Mouse (Mus musculus) embryo, embryonic 9.5 days (tissue): ENCODE measurements around the gene Ankrd35.
"Not testable (repeated sequence)": the region's sequence is repeated elsewhere in the genome, so short reads cannot be mapped to it uniquely, and the experiment has no call there.

ENCODE experiments used
- DNase-seq: peaks from one replicate; pipeline ENCODE4 v3.0.0-alpha.2; 2017; ENCODE audit errors: extremely low spot score

Ankrd35 gene

DNA sequence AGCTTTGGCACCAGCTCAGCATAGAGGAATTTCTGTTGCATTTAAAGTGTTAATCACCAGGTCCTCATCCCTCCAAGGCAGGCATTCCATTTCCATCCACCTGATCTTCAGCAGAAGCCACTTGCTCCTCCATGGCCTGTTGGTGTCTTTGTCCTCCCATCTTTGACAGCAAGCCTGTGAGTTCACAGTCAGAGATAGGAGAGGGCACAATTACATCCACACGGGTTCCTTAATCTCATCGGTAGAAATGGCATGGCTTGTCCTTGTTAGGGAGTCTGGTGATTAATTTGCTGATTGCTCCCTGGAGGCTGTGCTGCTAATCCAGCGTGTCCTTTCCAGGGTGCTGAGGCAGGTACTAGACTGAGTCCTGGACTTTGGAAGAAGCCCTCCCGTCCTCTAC is 3.6 kb downstream of the Ankrd35 start:
- no peak for DNase-seq

DNA sequence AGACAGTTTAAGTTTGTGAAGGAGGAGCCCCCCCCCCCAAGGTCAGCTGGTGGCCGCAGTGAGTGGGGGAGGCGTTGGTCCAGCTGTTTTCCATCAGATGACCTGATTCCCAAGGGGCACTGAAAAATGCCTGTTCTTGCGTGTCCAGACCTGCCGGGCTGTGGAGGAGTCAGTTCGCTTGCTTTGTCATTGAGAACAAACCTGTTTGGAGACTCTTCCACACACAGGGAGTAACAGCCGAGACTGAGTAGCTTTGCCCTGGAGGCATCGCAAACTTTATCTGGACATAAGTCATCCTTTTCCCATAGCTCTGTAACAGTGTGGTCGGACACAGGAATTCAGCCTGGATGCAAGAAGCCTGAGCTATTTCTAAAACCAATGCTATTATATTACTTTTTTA is 4.5 kb downstream of the Ankrd35 start:
- peak; percentile 40 for DNase-seq

DNA sequence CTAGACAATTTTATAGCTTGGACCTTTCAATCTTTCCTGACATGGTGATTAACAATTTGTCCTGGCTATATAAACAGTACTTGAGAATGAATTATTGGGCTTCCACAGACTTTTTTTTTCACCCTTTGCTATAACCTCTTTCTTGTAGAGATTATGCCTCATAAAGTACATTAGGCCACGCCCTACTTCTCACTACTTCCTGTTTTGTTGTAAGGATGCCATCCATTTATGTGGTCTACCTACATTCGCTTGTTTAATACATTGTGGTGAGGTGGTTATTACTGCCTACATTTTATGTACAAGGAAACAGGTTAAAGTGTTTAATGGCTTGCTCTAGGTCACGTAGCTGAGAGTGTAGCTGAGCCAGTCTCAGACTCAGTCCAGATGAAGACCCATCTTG is 5.2 kb downstream of the Ankrd35 start:
- no peak for DNase-seq

DNA sequence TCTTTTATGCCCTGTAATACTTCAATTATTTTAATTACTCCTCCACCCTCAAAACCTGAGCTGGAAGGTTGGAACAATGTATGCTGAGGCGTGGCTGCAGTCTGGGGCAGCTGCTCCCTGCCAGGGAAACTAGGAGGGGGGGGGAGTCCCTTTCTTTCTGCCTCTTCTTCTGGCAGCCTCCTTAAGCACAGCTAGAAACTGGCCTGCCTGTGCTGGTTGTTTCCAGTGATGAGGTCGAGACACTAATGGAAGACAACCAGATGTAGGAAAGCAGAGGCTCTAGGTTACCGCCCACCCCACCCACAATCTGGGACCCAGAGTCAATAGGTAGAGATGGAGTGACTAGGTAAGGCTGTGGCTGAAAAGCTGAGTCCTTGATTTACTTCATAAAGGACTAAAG is 5.8 kb downstream of the Ankrd35 start:
- no peak for DNase-seq

DNA sequence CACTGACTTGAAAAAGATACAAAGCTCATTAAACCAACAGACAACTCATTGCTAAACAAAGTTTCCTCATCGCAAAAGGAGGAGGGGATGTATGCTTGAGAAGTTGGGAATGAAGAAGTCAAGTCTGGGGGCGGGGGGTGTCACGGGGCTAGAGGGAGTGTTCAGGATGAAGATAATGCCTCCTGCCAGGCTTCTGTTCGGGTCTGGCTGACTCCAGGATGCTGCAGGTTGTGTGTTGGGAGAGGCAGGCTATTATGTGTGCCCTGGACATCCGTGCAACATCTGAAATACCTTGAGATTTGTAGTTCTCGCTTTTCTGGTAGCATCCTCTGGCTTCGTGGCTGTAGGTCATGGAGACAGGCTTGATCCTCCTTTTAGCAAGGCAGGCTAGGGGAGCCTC is 8.5 kb downstream of the Ankrd35 start:
- DNase-seq = no peak

DNA sequence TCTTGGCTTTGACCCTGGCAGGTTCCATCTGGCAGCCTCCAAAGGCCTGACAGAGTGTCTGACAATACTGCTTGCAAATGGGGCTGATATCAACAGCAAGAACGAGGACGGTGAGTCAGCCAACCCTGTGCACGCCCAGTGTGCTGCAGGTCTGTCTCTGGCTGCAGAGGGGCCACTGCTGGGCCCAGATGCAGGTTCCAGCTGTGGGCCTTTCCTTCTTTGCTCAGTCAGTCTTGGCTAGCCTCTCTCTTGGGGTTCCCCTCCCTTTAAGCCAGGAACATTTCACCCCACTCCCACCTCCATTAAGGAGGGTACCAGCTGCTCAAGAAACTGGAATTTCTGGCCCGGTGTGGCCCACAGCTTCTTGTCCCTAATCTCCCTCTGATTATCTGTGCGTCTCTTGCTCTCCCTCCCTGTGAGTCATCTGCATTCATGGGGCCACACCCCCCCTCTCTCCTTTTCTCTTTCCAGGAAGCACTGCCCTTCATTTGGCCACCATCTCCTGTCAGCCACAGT is 9.3 kb downstream of the Ankrd35 start:
- no peak for DNase-seq

DNA sequence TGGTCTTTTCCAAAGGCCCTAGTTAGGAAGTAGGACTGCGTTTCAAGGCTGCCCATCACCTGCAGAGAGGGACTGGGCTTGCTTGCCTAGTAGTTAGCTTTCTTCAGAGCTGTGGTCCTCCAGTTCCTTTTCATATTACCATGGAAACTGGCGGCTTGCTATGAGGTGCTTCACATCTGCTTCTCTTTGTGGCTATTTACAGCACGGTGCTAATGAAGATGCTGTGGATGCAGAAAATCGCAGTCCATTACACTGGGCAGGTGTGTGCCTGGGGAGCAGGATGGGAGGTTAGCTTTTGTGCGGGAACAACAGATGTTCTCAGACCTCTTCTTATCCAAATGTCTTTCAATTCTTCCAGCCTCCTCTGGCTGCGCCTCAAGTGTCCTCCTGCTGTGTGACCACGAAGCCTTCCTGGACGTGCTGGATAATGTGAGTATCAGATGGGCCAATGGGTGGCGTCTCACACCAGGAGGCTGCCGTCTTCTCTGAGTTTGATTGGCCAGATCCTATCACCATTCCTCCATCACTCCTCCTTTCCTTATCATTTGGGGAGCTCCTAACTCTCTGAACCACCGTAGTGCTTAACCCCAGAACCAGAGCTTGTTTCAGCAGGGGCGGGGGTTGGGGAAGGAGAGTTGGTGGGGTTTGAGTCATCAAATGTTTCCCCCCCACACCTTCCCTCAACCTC is 10.5 kb downstream of the Ankrd35 start:
- DNase-seq = no peak

DNA sequence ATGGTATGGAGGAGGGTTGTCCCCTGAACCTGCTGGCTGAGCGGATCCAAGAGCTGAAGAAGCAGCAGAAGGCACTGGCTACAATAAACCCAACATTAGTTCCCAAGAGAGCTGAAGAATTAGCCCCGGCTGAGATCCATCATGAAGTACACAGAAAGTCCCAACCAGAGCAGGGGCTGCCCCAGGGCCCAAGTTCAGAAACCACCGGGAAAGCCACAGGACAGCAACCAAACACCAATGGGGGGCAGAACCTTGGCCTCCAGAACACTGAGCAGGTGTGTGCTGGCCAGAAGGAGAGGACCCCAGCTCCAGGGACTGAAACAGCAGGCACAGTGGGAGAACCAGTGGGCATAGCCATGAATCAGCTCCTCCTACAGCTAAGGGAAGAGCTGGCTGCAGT is 13.6 kb downstream of the Ankrd35 start:
- no peak for DNase-seq

DNA sequence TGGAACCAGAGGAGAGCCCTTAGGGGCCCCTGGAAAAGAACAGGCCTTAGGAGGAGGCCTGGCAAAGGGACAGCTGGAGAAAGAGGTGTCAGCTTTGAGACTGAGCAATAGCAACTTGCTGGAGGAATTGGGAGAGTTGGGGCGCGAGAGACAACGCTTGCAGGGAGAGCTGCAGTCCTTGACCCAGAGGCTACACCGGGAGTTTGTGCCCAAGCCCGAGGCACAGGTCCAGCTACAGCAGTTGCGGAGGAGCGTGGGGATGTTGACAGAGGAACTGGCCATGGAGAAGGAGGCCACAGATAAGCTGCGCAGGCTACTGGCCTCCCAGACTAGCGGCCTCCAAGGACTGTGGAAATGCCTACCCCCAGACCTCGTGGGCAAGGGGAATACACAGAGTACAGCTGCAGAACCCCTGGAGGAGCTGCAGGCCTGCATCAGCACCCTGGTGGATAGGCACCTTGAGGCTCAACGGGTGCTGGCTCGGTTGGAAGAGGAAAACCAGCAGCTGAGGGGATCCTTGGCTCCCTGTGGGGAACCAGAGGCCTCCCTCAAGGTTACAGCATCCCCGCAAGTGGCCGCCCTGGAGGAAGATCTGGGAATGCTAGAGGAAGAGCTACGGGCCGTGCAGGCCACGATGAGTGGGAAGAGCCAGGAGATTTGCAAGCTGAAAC is 14.4 kb downstream of the Ankrd35 start:
- no peak for DNase-seq

DNA sequence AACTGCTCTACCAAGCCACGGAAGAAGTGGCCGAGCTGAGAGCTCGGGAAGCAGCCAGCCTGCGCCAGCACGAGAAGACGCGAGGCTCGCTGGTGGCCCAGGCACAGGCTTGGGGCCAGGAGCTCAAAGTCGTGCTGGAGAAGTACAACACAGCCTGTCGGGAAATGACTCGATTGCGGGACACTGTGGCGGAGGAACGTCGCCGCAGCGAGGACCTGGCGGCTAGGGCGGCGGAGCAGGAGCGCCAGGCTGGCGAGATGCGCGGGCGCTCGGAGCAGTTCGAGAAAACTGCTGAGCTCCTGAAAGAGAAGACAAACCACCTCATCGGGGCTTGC is 14.9 kb downstream of the Ankrd35 start:
- DNase-seq = no peak

DNA sequence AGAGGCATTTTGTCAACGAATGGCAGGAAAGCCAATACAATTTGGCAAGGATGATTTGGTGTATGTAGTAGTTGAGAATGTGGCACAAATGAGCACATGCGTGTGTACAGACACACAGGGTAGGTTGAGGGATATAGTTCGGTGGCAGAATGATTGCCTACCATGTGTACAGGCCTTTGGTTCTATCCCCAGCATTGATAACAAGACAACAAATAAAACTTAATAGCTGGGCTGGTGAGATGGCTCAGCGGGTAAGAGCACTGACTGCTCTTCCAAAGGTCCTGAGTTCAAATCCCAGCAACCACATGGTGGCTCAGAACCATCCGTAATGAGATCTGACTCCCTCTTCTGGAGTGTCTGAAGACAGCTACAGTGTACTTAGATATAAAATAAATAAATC is 16.1 kb downstream of the Ankrd35 start:
- DNase-seq = not testable (repeated sequence)

DNA sequence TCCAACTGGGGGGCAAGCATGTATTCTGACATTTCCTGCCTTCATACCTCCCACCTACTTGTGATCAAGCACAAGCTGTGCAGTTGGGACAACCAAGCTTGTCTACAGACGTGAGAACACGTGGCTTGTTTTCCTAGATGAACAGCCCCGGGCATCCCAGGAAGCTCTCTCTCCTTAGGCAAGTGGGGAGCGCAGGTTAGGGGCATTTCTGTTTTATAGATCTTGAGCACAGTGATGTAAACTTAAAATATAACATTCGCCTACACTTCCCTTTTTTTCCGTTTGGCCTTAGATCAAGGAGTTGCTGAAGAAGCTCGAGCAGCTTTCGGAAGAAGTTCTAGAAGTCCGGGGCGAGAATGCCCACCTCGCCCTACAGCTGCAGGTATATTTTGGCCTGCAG is 18.9 kb downstream of the Ankrd35 start:
- no peak for DNase-seq

DNA sequence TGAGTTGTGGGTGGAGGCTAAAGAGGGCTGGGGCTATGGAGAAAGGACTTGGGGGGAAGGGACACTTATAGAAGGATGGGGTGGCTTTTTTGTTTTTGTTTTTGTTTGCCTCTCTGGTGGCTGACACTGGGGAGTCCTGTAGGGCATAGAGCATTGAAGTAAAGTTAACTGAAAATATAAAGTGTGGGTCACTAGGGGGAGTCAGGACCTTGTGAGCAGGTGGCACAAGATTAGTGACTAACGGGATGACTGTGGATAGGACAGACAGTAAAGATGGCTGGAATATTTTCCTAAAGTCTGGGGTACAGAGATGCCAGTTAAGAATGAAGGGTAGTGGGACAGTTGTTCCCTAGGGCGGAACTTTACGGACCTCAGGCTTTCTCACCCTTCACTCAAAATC is 20.4 kb downstream of the Ankrd35 start:
- DNase-seq = no peak

DNA sequence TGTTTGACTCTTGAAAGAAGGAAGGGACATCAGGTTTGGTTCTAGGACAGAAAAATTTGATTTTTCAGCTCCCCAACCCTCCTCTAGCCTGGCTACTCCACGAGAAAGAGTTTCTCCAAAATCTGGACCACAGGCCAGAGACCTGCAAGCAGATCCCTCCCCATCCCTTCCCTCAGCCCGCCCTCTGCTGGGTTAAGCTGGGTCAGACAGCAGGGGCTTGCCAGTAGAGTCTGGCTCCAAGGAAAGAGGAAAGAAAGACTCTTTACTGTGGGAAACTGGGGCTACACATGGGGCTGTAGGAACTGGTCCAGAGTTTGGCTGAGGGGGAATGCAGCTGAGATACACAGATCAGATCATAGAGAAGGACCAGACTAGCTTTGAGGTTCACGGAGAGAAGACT is 22.6 kb downstream of the Ankrd35 start:
- peak; percentile 57 for DNase-seq

DNA sequence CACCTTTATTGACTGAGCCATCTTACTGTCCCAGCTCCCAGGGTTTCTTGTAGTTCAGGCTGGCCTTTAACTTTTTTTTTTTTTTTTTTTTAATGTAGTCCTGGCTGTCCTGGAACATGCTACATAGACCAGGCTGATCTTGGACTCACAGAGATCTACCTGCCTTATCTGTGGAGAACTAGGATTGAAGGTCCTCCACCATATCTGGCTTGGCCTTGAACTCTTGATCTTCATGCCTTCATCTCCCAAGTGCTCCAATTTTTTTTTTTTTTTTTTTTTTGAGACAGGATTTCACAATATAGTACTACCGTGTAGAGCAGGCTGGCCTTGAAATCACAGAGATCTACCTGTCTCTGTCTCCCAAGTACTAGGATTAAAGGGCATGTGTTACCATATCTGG is 23.6 kb downstream of the Ankrd35 start:
- DNase-seq = no peak

DNA sequence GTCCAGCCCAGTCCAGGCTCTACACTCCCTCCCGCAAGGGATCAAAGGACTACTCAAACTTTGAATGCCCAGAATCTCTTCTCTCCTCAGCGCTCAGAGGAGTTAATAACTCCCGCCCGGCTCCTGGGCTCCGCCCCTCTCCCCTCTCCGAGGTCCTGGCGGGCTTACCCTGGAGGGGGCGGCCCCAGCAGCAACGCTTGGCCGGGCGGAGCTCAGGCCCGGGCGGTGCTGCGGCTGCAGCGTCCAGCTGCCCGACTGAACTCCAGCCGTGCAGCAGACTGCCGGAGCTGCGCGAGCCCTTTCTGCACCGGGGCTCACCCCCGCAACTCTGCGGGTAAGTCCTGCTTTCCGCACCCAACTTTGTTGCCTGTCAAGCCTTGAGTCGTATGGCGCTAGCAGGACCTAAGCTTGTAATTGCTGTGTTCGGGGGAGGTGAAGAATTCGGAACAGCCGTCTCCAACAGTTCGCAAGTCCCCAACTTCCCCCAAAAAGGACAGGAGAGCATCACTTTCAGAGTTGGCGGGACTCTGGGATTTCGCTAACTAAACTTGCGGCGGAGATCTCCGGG is 26.4 kb downstream of the Ankrd35 start, which contains the start of gene Pias3:
Gene Pias3, plus strand, starts transcription at position 187 of the 568 bp plus-strand sequence.
- peak; percentile 84 for DNase-seq

DNA sequence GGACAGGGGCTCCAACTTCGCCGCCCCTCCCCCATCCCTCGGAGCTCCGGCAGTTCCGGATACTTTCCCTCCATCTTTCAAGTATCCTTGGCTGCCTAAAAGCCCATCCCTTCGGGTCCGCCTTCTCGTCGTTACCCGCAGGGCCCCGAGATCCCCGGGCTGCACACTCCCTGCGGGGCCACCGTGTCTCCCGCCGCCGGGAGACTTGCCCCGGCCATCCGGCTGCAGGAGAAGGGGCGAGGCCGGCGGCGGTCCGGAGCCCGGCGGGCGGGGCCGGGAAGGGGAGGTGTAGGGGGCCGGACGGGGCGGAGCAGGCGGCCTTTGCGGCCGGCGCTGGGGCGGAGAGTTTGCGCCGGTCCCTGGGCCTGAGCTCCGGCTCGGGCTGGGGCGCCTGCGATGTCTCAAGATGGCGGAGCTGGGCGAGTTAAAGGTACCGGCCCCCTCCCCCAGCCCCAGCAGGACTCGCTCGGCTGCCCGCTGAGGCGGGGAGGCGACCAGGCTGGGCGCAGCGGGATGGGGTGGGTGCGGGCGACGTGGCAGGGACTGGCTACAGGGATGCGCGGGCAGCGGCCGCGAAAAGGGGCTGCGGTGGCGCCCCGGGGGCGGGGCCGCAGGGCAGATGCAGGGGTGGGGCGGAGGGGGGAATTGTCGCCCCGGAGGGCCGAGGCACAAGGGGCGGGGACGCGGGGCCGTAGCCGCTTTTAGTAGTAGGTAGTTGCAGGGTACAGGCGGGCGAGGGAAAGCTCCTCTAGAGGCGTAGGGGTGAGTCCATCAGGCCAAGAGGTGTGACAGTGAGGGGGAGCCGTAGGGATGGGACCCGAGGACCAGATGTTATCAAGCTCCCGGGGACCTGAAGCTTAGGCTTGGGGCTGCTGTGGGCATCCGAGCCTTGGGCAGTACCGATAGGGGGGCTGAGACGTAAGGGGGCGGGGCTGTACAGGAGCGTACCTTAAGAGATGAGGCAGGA is 27.1 kb downstream of the Ankrd35 start:
- DNase-seq = peak; percentile 95

DNA sequence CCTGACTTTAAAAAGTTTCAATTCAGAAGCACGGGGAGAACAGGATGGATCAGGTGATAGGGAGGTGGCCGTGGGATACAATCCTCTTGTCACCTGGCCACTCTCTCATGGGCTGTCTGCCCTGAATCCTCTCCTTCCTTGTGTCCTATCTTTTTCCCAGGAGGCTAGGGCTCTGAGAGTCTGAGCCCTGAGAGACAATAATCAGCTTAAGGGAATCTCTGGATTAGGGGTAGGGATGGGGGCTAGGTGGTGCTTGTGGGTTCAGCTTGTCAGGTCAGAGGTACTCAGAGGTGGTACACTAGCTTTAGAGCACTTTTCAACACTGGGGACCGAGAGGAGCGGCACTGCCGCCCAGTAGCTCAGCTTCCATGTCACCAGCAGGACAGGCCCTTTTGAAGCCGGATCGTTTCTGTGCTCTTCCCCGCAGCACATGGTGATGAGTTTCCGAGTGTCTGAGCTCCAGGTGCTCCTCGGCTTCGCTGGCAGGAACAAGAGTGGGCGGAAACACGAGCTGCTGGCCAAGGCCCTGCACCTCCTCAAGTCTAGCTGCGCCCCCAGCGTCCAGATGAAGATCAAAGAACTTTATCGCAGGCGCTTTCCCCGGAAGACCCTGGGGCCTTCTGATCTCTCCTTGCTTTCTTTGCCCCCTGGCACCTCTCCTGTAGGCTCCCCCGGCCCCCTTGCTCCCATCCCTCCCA is 29.2 kb downstream of the Ankrd35 start:
- no peak for DNase-seq

DNA sequence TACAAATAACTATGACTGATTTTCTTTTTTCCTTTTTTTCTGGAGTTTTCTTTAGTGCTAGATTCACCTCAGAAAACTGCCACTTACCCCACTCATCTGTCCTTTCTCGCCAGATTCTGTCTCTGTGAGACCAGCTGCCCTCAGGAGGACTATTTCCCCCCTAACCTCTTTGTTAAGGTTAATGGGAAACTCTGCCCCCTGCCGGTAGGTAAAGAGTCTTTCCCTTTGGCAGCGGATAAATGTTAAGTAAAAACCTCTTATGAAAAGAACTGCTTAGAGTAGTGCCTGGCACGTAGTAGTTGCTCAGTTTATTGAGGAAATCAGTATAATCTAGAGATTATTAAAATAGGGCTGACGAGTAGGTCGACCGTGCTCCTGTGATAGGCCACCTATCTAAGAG is 30.4 kb downstream of the Ankrd35 start:
- no peak for DNase-seq

DNA sequence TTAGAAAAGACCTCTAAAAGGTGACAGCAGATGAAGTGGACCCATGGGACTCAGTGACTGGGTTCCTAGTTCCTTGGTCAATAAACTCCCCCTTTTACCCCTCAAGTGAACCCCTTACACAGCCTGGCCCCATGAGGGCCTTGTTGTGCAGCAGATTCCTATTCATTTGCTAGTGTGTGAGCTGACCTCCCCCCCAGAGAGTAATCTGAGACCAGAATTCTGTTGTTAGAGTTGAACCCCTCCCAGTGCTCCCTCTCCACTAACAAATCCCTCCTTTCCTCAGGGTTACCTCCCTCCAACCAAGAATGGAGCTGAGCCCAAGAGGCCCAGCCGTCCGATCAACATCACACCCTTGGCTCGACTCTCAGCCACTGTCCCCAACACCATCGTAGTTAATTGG is 31.1 kb downstream of the Ankrd35 start:
- DNase-seq = no peak

DNA sequence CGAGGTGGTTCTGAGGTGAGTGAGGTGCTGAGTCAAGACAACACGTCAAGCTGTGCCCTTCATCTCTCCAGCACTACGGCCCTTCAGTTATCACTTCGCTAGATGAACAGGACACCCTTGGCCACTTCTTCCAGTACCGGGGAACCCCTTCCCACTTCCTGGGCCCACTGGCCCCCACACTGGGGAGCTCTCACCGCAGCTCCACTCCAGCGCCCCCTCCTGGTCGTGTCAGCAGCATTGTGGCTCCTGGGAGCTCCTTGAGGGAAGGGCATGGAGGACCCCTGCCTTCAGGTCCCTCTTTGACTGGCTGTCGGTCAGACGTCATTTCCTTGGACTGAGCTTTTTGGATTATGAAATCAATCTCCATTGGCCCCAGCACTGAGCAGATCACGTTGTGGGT is 34.8 kb downstream of the Ankrd35 start:
- DNase-seq = no peak
